ENCODE assay signal across 10 mouse cellular contexts in genomic region chr17:63547465-63547864, GRCm38 (mm10). TPM values are rescaled to one million over a fixed set of nuclear protein-coding genes. Genes with fewer than 3 reads are reported as not detected.
DNase-seq lines count a peak whose midpoint lies in the region; ATAC-seq and TF ChIP-seq lines count a peak whose summit lies in the region.
"Had no signal": no experiment of that assay in that cellular context is flagged by ENCODE, and none has a peak within 500 bp of the region (broad histone marks: within the 10 kb centered on the region; RNA-seq: fewer than 3 reads in every experiment).

No protein-coding gene starts in this region.

- H3K4me1 ChIP-seq in stomach, postnatal 0 days (replicated peaks; ENCODE audit: control insufficient read depth, insufficient read depth), result no peaks in the 10 kb centered on the region

- peak; percentile 66 for TF ChIP-seq CTCF in stomach, postnatal 0 days (IDR thresholded peaks at IDR 0.05; ENCODE audit: low read depth)

- no peaks in the 10 kb centered on the region for H3K9me3 ChIP-seq in stomach, postnatal 0 days (ENCODE audit: control insufficient read depth, low read length)

- DNase-seq in cerebellum, adult 8-10 months, result peak; percentile 11
- DNase-seq in cerebellum, adult 9-11 months, result no peak
- peak; percentile 7 for DNase-seq in kidney, adult 9 months
- DNase-seq in kidney, adult 18-20 months, result no peak
- peak; percentile 5 for DNase-seq in right cerebral cortex, adult 18-20 months
- DNase-seq in right cerebral cortex, postnatal 36 days (ENCODE audit: low spot score in 2 of 2), result no peak
- no peak for DNase-seq in stomach, postnatal 0 days (ENCODE audit: low spot score)
- no peak for DNase-seq in adrenal gland, postnatal 25 days
- DNase-seq: lung, postnatal 36 days; thymus, adult 18-20 months had no signal

- H3K9ac ChIP-seq in stomach, postnatal 0 days (ENCODE audit: low read length), result no peak overlapping the region

- H3K36me3 ChIP-seq in stomach, postnatal 0 days (ENCODE audit: control insufficient read depth, insufficient read depth, low read length), result no peaks in the 10 kb centered on the region

- no peaks in the 10 kb centered on the region for H3K27me3 ChIP-seq in stomach, postnatal 0 days (ENCODE audit: control insufficient read depth, insufficient read depth, low read length)

- no peak overlapping the region for H3K4me3 ChIP-seq in stomach, postnatal 0 days (ENCODE audit: low read depth, low read length)

- 83% methylated on average over 4 of the region's 4 CpGs for WGBS in stomach, postnatal 0 days

- no peak for ATAC-seq in stomach, postnatal 0 days (ENCODE audit: low FRiP score, low TSS enrichment)

- no peak for TF ChIP-seq EP300 in stomach, postnatal 0 days (optimal IDR thresholded peaks at IDR 0.05)

- no peak overlapping the region for H3K27ac ChIP-seq in stomach, postnatal 0 days (replicated peaks)

- no peak overlapping the region for H3K4me2 ChIP-seq in stomach, postnatal 0 days (replicated peaks; ENCODE audit: low read depth)

RNA-seq across cellular contexts. Expression of gene Fbxl17, which starts 47.6 kb away (rescaled TPM):
- polyA plus RNA-seq in stomach, postnatal 0 days (2015; fragmentation: Nextera tagmentation; extraction: Ambion mirVana), result 3.6 and 4.3 TPM in 2 replicates
- 30.6 and 42.4 TPM in 2 replicates for total RNA-seq in adrenal gland, postnatal 25 days (2021)

Comparison
In these comparisons a context has a peak if more than half of its experiments do, and no peak if none do; other contexts are left out.
1. DNase-seq: peak in cerebellum, adult 8-10 months (single experiment), kidney, adult 9 months (single experiment) and right cerebral cortex, adult 18-20 months (single experiment); none in cerebellum, adult 9-11 months (single experiment), kidney, adult 18-20 months (single experiment), right cerebral cortex, postnatal 36 days (0 of 2), stomach, postnatal 0 days (single experiment) and adrenal gland, postnatal 25 days (single experiment).